Mouse (Mus musculus) layer of hippocampus, postnatal 14 days (tissue): ENCODE results near the gene Mup20. TPM values are rescaled to one million over a fixed set of nuclear protein-coding genes. Genes with fewer than 3 reads are reported as not detected.
"Not testable (repeated sequence)": the region's sequence is repeated elsewhere in the genome, so short reads cannot be mapped to it uniquely, and the experiment has no call there.

ENCODE experiments used
- DNase-seq, 2 experiments: peaks; one replicate each; pipeline ENCODE4 v3.0.0; 2021 to 2022; ENCODE audit warnings: low spot score in 2 of 2, mixed read lengths in 1 of 2
- long read RNA-seq, 2 experiments: library from polyadenylated mRNA; stranded (forward); transcript quantifications; one replicate each; pipeline ENCODE4 v2.0.0; 2021
- total RNA-seq, 2 experiments: library from RNA; stranded (reverse); gene quantifications; 2 replicates each; pipeline ENCODE4 v1.2.3; 2021

Mup20 gene
- total RNA-seq, result not detected
- long read RNA-seq, experiment 1, result 0 reads
- long read RNA-seq, experiment 2, result 0 reads

- not testable (repeated sequence) for DNase-seq
These were observed at the start of gene Mup20 for GRCm38 (mm10) chr4:62054058-62054457. TSS of gene Mup20 (minus strand) at chr4:62054158.

- DNase-seq, result peak; percentile 9 to 19
These were observed 49.4 kb upstream of the Mup20 start for GRCm38 (mm10) chr4:62103366-62103765.

GRCm38 (mm10) chr4:62087953-62088352, 34.0 kb upstream of the Mup20 start:
- DNase-seq, result no peak

- no peak for DNase-seq
These were observed 33.3 kb upstream of the Mup20 start, which contains the start of gene Mup3 for GRCm38 (mm10) chr4:62087241-62087640. TSS of gene Mup3 (minus strand) at chr4:62087342.

GRCm38 (mm10) chr4:62082755-62083154, 28.8 kb upstream of the Mup20 start:
- no peak for DNase-seq

- DNase-seq, result no peak
These were observed 21.2 kb upstream of the Mup20 start for GRCm38 (mm10) chr4:62075126-62075525.

GRCm38 (mm10) chr4:62054780-62055179, 822 bp upstream of the Mup20 start:
- DNase-seq, result not testable (repeated sequence)

GRCm38 (mm10) chr4:62026281-62026680, 27.7 kb downstream of the Mup20 start:
- DNase-seq, result no peak

GRCm38 (mm10) chr4:62024256-62024959, 29.6 kb downstream of the Mup20 start:
- no peak for DNase-seq

GRCm38 (mm10) chr4:62023646-62024045, 30.3 kb downstream of the Mup20 start:
- DNase-seq, result no peak

GRCm38 (mm10) chr4:62023120-62023519, 30.8 kb downstream of the Mup20 start:
- no peak for DNase-seq

GRCm38 (mm10) chr4:62020511-62020910, 33.4 kb downstream of the Mup20 start:
- not testable (repeated sequence) for DNase-seq

Other genes starting within 250 kb of the Mup20 start
- not detected for gene Mup5, start 218.9 kb downstream of the Mup20 start, total RNA-seq
- not detected for gene Mup3, start 33.2 kb upstream of the Mup20 start, total RNA-seq
- gene Mup21, start 96.7 kb upstream of the Mup20 start, total RNA-seq, result not detected
- gene Zfp37, start 176.9 kb upstream of the Mup20 start, total RNA-seq, result 10 to 100 TPM; 22.8 to 23.5 TPM
- gene Slc31a2, start 208.4 kb upstream of the Mup20 start, total RNA-seq, result 10 to 100 TPM in 1 of 2 experiments, 1 to 10 TPM in 1; 7.8 to 11.6 TPM